Mouse (Mus musculus) fat pad, adult 2 months (tissue): ENCODE measurements around the gene Kif1a.

Source experiments
- DNase-seq: peaks from one replicate; pipeline ENCODE4 v3.0.0-alpha.2; 2011; ENCODE audit warnings: low read depth, low spot score; ENCODE audit errors: extremely low read depth

Kif1a gene

GRCm38 (mm10) chr1:93100243-93100575, 1.5 kb downstream of the Kif1a start:
- no peak for DNase-seq

- DNase-seq, result no peak
These were observed 2.8 kb downstream of the Kif1a start for GRCm38 (mm10) chr1:93098956-93099355.

- DNase-seq, result no peak
These were observed 9.2 kb downstream of the Kif1a start for GRCm38 (mm10) chr1:93092582-93092981.

- no peak for DNase-seq
These were observed 16.6 kb downstream of the Kif1a start for GRCm38 (mm10) chr1:93085136-93085535.

GRCm38 (mm10) chr1:93083420-93084285, 18.1 kb downstream of the Kif1a start:
- no peak for DNase-seq

- DNase-seq, result no peak
These were observed 19.6 kb downstream of the Kif1a start for GRCm38 (mm10) chr1:93082121-93082520.

GRCm38 (mm10) chr1:93080930-93081589, 20.7 kb downstream of the Kif1a start:
- no peak for DNase-seq

- no peak for DNase-seq
These were observed 22.1 kb downstream of the Kif1a start for GRCm38 (mm10) chr1:93079602-93080001.

GRCm38 (mm10) chr1:93072279-93072865, 29.4 kb downstream of the Kif1a start:
- no peak for DNase-seq

- peak; percentile 7 for DNase-seq
These were observed 30.2 kb downstream of the Kif1a start for GRCm38 (mm10) chr1:93071487-93071971.

GRCm38 (mm10) chr1:93070881-93071280, 30.9 kb downstream of the Kif1a start:
- DNase-seq, result no peak

- no peak for DNase-seq
These were observed 33.2 kb downstream of the Kif1a start for GRCm38 (mm10) chr1:93068553-93068952.

GRCm38 (mm10) chr1:93065654-93066053, 36.1 kb downstream of the Kif1a start:
- no peak for DNase-seq

GRCm38 (mm10) chr1:93063694-93064093, 38.1 kb downstream of the Kif1a start:
- DNase-seq, result no peak

- DNase-seq, result no peak
These were observed 50.5 kb downstream of the Kif1a start for GRCm38 (mm10) chr1:93051124-93051833.

- DNase-seq, result no peak
These were observed 51.7 kb downstream of the Kif1a start for GRCm38 (mm10) chr1:93050071-93050470.

- DNase-seq, result no peak
These were observed 55.5 kb downstream of the Kif1a start for GRCm38 (mm10) chr1:93046153-93046789.

- no peak for DNase-seq
These were observed 65.8 kb downstream of the Kif1a start for GRCm38 (mm10) chr1:93035981-93036380.

- DNase-seq, result no peak
These were observed 67.8 kb downstream of the Kif1a start for GRCm38 (mm10) chr1:93033989-93034388.

GRCm38 (mm10) chr1:93031199-93031598, 70.6 kb downstream of the Kif1a start:
- DNase-seq, result no peak

GRCm38 (mm10) chr1:93030060-93030459, 71.7 kb downstream of the Kif1a start:
- DNase-seq, result no peak
